Mouse (Mus musculus): ENCODE measurements around the gene Rab10.

GRCm38 (mm10) chr12:3323241-3323640 is 13.5 kb upstream of the Rab10 start:
- TF ChIP-seq POLR2A (IDR thresholded peaks at IDR 0.05; ENCODE audit: borderline replicate concordance, extremely low read depth, low read depth, low read length) (no peak), CTCF (IDR thresholded peaks at IDR 0.05; ENCODE audit: insufficient read depth, low read length) (no peak)
